Mouse (Mus musculus) mouse embryonic stem cell (cell line): ENCODE measurements around the gene Acsf3.

ENCODE experiments used
- in situ Hi-C, 2 experiments: fragments of 300-500 bp; cut with MboI; formaldehyde crosslinking; loops; 1 replicate in 1 of 2; 3 replicates in 1 of 2; pipeline ENCODE4 v1.14.3; 2019 to 2020; ENCODE audit warnings: low sequenced_read_pairs in 2 of 2, low pct_unique_long_range_greater_than_20kb in 1 of 2, mixed read lengths in 1 of 2; ENCODE audit not compliant: unreplicated experiment in 1 of 2

The Acsf3 gene

GRCm38 (mm10) chr8:122752111-122752721, 23.1 kb upstream of the Acsf3 start:
- in situ Hi-C loops, result no loop called here

- in situ Hi-C loops, result no loop called here
These were observed 16.7 kb upstream of the Acsf3 start for GRCm38 (mm10) chr8:122758597-122758996.

GRCm38 (mm10) chr8:122760116-122760515, 15.2 kb upstream of the Acsf3 start:
- in situ Hi-C loops, result no loop called here

DNA sequence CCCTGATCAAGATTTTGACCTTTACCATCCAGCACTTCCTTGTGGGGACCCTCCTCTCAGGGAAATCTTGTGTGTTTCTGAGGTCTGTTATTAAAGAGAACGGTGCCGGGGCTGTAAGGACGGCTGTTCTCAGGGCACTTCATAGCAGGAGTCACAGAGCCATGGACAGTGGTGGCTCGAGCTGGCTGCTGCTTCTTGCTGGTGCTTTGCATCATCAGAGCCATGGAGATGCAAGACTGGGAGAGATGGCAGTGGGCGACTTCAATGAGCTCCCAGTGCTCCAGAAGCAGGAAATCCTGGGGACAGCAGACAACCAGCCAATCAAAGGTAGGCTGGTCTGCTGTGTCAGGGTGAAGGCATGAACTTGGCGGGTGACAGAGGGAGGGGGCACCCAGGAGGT, 14.2 kb upstream of the Acsf3 start:
- in situ Hi-C loops, result no loop called here

GRCm38 (mm10) chr8:122762731-122763266, 12.5 kb upstream of the Acsf3 start:
- in situ Hi-C loops, result no loop called here

- in situ Hi-C loops, result no loop called here
These were observed 12.0 kb upstream of the Acsf3 start for GRCm38 (mm10) chr8:122763267-122763738.

- in situ Hi-C loops, result no loop called here
These were observed 10.4 kb upstream of the Acsf3 start for GRCm38 (mm10) chr8:122764790-122765474.

GRCm38 (mm10) chr8:122766189-122766588, 9.1 kb upstream of the Acsf3 start:
- in situ Hi-C loops, result no loop called here

- in situ Hi-C loops, result no loop called here
These were observed 8.6 kb upstream of the Acsf3 start for GRCm38 (mm10) chr8:122766647-122767200.

DNA sequence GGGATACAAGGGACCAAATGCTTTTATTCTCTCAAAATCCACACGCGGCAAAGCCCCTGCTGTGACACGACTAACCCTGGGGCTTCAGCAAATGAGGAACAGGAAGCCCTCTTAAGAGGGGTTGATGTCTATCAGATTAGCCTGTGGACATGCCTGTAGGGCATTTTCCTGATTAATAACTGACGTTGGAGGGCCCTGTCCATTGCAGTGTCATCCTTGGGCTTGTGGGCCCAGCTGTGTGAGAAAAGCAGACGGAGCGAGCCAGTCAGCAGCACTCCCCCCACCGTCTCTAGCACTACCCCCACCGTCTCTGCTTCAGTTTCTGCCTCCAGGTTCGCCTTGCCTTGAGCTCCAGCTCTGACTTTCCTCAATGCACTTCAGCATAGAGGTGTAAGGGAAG, 8.1 kb upstream of the Acsf3 start:
- in situ Hi-C loops, result no loop called here

DNA sequence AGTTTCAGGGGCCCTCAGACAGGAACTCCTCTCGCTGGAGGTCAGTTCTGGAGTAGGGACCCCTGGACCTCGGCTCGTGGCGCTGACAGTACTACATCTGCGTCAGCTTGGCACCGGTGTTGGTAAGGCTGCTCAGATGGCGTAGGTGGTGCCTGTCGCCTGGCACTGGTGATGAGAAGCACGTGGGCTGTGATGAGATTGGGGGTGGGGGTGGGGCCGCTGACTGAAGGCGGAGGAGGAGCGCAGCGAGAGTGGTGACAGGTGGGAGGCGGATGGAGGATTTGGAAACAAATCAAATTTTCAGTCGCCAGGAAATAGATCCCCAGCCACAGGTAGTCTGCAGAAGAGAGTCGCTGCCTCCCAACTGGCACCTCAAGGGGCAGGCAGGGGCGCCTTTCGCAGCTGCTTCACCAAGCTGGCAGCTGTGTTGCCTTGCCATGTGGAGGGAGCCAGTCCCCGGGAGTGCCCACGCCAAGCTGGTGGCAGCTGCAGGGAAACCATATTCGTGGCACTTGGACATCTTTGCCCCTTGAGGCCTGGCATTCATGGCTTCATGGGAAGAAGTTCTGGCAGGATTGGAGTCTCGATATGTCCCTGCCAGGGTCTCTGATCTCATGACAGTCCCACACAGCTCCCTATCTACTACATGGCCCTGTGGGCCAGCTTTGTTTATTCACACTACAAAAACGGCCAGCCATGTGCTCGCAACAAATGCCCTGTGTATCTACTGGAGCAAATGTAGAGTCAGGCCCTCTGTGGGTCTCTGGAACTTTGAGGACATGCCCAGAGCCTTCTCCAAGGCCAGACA, 5.8 kb upstream of the Acsf3 start:
- in situ Hi-C loops, result no loop called here

DNA sequence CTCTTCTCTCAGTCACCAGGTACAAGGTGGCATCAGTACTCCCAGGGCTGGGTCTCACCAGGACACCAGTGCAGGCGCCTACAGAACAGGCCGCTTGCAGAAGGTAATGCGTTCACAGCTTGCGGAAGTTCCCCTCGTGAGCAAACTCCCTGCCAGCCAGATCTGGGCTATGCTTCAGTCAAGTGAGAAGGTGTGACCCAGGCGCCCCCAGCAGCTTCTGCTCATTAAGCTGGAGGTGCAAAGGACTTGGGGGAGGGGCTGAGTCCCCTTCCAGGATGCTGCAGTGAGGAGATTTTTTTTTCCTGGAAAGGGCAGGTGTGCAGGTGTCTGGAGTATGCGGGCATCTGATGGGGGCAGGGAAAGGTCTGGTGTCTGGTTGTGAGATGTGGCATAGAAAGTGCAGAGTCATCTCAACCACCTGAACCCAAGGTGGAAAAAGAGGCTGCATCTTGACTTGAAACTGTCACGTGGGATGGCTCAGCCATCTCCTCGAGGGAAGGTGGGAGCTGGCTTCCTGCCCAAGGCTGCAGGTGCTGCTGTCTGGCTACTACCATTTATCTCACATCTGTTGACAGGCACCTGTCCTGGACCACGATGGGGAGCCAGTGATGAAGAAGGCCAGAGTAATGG, 2.7 kb upstream of the Acsf3 start:
- in situ Hi-C loops, result no loop called here

GRCm38 (mm10) chr8:122777701-122778100, 2.4 kb downstream of the Acsf3 start:
- in situ Hi-C loops, result no loop called here

GRCm38 (mm10) chr8:122778703-122779239, 3.5 kb downstream of the Acsf3 start:
- in situ Hi-C loops, result no loop called here

- in situ Hi-C loops, result no loop called here
These were observed 4.0 kb downstream of the Acsf3 start for GRCm38 (mm10) chr8:122779255-122779654.

- in situ Hi-C loops, result no loop called here
These were observed 9.5 kb downstream of the Acsf3 start for GRCm38 (mm10) chr8:122784756-122785155.

GRCm38 (mm10) chr8:122789796-122790195, 14.5 kb downstream of the Acsf3 start:
- in situ Hi-C loops, result no loop called here
